Mouse (Mus musculus): ENCODE measurements around the gene Zfp994.
A peak's percentile ranks its signal among the peaks of the same experiment; 100 is the strongest.
"Not testable (repeated sequence)": the region's sequence is repeated elsewhere in the genome, so short reads cannot be mapped to it uniquely, and the experiment has no call there.

Gene Zfp994

DNA sequence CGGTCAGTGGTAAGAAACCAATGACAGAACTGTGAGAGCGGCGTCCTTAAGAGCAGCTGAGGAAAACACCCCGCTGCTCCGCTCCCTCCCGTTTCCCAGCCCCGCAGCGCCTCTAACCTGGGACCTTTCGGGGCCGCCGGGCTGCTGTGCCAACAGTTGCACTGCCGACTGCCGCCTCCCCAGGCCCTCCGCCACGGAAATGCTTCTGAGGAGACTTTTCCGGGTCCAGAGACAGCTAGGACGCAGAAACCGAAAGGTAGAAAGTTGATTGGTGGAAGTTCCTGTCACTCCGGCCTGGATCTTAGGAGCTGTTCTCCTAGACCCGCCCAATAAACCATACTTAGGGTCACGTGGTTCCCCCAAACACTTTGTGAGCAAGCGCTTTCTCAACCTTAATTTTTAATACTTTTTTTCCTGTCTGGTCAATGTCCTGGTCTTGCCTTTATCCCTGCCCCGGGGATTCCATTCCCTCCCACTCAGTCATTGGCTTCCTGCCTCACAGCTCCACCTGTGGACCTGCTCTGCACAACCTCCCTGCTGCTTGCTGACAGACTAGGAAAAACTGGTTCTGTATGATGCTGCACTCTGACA is at the start of gene Zfp994:
Gene Zfp994 (minus strand): TSS at position 195 of the 591 bp plus-strand sequence.
- peak; percentile 91 for DNase-seq (ENCODE audit: low read depth, low spot score)

DNA sequence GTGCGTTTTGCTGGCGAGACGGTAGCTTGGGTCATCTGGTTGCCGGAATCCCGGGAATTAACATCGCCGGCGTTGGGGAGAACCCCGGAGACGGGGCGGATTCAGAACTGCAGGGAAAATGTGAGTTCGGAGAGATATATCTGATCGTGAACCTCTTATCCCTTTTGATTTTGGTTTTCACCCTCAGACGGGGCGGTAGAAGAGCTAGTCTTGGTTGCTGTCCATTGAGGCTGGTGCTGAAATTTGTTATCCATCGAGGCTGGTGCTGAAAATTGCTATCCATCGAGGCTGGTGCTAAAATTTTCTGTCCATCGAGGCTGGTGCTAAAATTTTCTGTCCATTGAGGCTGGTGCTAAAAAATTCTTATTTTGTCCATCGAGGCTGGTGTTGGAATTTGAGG is 5.3 kb upstream of the Zfp994 start:
- not testable (repeated sequence) for DNase-seq (ENCODE audit: low read depth, low spot score)

DNA sequence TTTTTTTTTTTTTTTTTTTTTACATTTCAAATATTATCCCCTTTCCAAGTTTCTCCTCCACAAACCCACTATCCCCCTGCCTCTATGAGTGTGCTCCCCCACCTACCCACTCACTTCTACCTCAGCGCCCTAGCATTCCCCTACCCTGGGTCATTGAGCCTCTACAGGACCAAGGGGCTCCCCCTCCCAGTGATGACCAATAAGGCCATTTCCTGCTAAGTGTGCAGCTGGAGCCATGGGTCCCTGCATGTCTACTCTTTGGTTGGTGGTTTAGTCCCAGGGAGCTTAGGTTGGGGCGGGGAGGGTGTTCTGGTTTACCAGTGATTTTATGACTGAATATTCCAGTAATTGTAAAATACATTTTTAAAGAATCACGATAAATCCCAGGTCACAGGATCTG is 401 bp downstream of the Zfp994 start:
- not testable (repeated sequence) for DNase-seq (ENCODE audit: low read depth, low spot score)

DNA sequence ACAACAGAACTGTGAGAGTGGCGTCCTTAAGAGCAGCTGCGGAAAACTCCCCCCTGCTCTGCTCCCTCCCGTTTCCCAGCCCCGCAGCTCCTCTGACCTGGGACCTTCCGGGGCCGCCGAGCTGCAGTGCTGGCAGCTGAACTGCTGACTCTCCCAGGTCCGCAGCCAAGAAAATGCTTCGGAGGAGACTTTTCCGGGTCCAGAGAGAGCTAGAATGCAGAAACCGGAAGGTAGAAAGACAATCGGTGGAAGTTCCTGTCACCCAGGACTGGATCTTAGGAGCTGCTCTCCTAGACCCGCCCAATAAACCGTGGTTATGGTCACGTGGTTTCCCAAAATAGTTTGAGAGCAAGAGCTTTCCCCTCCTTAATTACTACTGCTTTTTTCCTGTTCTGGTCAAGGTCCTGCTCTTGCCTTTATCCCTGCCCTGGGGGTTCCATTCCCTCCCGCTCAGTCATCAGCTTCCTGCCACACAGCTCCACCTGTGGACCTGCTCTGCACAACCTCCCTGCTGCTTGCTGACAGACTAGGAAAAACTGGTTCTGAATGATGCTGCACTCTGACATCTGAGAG is 59.6 kb downstream of the Zfp994 start, which contains the start of gene Zfp947:
Gene Zfp947 (minus strand): TSS at position 469 of the 573 bp plus-strand sequence.
- DNase-seq (ENCODE audit: low read depth, low spot score) = peak; percentile 3

DNA sequence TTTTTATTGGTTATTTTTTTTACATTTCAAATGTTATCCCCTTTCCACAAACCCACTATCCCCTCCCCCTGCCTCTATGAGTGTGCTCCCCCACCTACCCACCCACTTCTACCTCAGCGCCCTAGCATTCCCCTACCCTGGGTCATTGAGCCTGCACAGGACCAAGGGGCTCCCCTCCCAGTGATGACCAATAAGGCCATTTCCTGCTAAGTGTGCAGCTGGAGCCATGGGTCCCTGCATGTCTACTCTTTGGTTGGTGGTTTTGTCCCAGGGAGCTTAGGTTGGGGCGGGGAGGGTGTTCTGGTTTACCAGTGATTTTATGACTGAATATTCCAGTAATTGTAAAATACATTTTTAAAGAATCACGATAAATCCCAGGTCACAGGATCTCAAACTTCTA is 60.1 kb downstream of the Zfp994 start:
- not testable (repeated sequence) for DNase-seq (ENCODE audit: low read depth, low spot score)

DNA sequence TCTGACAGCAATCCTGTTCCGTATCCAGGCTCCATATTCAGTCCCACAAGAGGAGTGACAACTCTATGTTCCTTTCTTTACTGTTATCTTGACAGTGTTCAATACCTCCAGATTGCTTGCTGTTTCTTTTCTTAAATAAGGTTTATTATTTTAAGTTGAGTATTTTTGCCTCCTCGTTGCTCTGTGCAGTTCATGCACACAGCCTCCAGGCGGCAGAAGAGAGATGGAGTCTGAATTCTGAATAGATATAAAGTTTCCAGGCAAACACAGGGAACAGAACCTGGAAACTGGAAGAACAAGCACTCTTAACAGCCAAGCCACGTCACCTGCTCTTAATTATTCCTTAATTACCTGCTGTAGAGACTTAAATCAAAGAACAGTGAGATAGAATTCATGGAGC is 71.5 kb downstream of the Zfp994 start:
- not testable (repeated sequence) for DNase-seq (ENCODE audit: low read depth, low spot score)

All from retina, postnatal 7 days (tissue).